Mouse (Mus musculus) neural tube, embryonic 10.5 days (tissue): ENCODE results near the gene Olfr643.
"Not testable (repeated sequence)": the region's sequence is repeated elsewhere in the genome, so short reads cannot be mapped to it uniquely, and the experiment has no call there.

Source experiments
- DNase-seq: peaks from one replicate; pipeline ENCODE4 v3.0.0-alpha.2; 2017; ENCODE audit warnings: low spot score; ENCODE audit errors: extremely low spot score

Olfr643 gene

GRCm38 (mm10) chr7:104018953-104019352 is 118.3 kb downstream of the Olfr643 start:
- no peak for DNase-seq

GRCm38 (mm10) chr7:104017203-104017602 is 120.0 kb downstream of the Olfr643 start, which contains the start of gene Olfr639:
Gene Olfr639 (minus strand): TSS chr7:104017303.
- no peak for DNase-seq

GRCm38 (mm10) chr7:103999124-103999523 is 138.1 kb downstream of the Olfr643 start:
- DNase-seq: no peak

GRCm38 (mm10) chr7:103998446-103998845 is 138.8 kb downstream of the Olfr643 start, which contains the start of gene Olfr638:
Gene Olfr638 (plus strand): TSS chr7:103998746.
- no peak for DNase-seq

GRCm38 (mm10) chr7:103971782-103972181 is 165.4 kb downstream of the Olfr643 start:
- DNase-seq: no peak

- DNase-seq: no peak
Measured at GRCm38 (mm10) chr7:103970852-103971251, 166.4 kb downstream of the Olfr643 start, which contains the start of gene Olfr635. Gene Olfr635 (plus strand): TSS chr7:103971152.

GRCm38 (mm10) chr7:103966873-103967272 is 170.3 kb downstream of the Olfr643 start:
- DNase-seq: not testable (repeated sequence)
